Mouse (Mus musculus) retina, postnatal 7 days (tissue): ENCODE data around the gene Ppp3r1.
"Not testable (repeated sequence)": the region's sequence is repeated elsewhere in the genome, so short reads cannot be mapped to it uniquely, and the experiment has no call there.

Experiments used
- DNase-seq: peaks from one replicate; pipeline ENCODE4 v3.0.0-alpha.2; 2012; ENCODE audit warnings: low read depth, low spot score

The Ppp3r1 gene

DNA sequence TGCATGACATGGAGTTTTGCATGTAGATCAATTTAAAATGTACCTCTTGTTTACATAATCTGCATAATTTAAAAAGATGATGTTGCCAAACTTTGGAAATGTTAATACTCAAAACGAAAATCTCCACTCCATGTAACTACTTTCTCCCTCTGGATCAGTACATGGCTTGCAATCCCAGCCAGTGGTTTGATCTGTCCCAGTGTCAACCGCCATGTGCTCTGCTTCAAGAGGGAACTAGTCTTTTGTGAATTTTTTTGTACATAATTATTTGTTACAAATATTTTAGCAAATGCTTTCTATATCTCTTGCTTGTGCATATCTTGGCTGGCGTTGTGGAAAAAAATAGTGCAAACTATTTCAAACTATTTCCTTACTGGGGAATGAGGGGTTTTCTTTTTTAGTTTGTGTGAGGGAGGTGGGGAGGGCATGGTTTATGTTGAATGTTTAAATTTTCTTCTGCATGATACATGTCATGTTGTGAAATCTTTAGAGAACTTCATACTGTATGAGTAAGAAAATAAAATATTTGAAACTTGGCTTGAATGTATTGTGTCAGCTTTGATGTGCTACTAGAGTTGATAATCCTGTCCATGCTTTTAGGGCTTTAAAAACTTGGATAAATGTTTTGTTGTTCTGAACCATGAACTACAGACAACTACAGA is 40.9 kb downstream of the Ppp3r1 start:
- no peak for DNase-seq

DNA sequence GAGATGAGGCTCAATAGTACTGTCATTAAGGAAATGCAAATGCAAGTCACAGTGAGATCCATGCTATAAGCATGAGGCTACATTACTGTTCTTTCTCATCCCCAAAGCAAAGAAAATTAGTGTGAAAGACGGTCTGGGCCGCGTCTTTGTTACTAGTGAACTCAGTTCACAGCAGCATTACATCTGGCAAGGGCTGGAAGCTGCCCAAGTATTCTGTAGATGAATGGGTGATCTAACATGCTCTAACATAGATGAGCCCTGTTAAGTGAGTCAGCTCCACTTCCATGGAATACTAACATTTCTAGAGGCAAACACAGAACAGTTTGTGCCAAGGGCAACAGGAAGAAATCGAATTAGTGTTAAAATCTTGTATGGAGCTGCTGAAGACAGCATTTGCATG is 41.9 kb downstream of the Ppp3r1 start:
- no peak for DNase-seq

DNA sequence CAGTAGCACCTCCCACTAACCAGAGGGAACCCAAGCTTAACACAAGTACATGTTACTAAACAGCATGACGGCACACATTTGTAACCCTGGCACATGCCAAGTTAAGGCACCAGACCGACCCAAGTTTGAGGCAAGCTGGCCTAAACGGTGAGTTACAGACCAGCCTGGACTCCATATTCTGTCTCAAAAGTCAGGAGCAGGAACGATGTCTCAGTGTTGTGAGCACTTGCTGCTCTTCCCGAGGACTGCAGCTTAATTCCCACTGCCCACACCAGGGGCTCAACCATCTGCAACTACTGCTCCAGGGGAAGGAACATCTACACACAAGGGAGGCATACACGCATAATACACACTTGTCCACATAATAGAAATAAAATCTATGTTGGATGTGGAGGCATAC is 43.4 kb downstream of the Ppp3r1 start:
- DNase-seq: no peak

DNA sequence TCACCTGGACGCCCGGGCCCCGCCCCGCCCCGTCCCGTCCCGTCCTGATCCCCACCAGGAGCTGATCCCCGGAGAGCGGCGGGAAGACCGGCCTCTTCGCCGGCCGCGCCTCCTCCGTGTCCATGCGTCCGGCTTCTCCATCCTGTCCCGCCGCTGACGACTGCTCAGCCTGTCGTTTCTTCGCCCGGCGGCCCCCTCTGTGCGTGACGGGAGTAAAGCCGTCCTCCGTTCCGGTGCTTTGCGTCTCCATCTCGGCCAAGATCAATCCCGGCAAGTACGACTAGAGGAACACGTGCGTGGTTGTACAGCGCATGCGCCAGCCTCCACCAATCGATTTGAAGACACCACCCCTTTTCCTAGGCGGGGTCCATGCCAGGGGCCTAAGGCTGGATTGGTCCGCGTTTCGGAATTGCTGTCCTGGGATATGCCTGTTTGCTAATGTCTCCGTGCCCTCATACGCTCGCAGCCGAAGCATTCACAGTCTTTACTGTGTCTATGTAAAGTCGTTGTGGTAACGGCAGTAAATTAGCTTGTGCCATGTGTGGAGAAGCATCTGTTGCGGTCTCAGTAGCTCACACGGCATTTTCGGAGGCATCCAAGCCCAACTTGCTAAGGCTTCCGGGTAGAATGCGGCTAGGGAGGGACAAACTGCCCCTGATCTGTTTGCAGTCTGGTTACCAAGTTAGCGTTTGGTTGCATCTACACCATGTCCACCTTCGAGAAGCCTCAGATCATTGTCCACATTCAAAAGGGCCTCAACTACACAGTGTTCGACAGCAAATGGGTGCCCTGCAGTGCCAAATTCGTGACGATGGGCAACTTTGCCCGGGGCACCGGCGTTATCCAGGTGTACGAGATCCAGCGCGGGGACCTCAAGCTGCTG is 52.4 kb downstream of the Ppp3r1 start, which contains the start of gene Pno1:
TSS of gene Pno1 (minus strand) at position 311 of the 883 bp plus-strand sequence.
- DNase-seq: peak; percentile 94

DNA sequence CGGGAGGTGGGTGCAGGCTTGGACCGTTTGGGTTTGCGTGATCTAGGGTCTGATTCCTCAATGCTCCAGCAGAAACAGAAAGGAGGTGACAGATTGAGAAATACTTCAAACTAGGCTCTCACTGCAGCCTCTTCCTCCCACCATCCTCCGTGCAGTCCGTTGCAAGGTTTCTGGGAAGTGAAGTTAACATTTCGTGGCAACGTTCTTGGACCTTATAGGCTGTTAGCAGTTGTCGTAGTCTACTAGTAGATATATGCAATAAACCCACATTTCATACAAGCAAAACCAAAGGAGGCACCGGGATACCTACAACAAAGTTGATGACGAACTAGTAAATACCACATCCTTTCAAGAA is 53.1 kb downstream of the Ppp3r1 start:
- DNase-seq: no peak

DNA sequence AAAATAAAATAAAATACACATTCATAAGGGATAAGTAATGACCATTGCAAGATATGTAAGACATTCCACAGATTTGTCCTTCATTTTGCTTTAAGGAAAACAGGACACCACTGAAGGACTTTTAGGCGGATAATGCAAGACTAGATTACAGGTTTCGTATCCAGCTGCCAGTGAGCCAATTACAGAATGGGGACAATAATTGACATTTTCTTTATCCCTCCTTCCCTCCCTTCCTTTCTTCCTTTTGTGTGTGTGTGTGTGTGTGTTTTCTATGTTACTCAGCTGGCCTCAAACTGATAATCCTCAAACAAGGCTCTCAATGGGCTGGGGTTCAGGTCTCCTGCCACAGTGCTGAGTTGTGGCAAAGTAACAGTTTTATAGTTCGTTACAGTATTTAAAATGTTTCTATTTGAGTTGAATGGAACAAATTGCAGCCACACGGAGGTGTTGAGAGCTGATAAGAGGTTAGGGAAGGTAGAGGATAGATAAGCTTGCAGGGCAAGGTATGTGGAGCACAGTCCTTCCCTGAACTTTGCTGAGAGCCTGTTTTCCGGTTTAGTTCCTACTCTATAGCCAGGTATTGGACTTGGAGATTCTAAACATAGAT is 53.9 kb downstream of the Ppp3r1 start:
- no peak for DNase-seq

DNA sequence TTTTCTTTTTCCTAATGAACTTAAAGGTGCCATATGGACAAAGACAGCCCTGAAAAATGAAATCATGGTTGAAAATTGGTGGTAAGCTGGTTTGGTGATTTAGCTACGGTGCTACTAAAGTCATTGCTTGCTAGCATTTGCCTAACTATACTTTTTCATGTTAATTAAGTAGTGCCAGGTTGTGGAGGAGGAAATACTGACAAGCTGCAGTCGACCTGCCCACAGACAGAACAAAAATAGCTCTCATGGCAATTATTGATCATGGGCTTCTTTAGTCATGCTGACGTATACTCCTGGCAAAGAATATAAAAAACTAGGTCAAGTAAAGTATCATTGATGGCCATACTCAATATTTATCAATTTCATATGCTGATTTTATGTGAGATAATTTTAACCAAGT is 56.4 kb downstream of the Ppp3r1 start:
- no peak for DNase-seq

DNA sequence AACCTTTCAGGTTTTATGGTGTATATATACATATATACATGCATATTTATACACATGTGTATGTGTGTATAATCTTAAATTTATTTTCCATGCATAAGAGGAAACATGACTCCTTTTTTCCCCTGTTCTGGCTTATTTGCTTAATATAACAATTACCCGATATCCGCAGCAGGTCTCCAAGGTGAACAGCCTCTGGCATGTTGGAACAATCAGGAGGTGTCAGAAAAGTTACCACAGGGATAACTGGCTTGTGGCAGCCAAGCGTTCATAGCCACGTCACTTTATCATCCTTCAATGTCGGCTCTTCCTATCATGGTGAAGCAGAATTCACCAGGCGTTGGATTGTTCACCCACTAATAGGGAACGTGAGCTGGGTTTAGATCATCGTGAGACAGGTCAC is 62.1 kb downstream of the Ppp3r1 start:
- no peak for DNase-seq

DNA sequence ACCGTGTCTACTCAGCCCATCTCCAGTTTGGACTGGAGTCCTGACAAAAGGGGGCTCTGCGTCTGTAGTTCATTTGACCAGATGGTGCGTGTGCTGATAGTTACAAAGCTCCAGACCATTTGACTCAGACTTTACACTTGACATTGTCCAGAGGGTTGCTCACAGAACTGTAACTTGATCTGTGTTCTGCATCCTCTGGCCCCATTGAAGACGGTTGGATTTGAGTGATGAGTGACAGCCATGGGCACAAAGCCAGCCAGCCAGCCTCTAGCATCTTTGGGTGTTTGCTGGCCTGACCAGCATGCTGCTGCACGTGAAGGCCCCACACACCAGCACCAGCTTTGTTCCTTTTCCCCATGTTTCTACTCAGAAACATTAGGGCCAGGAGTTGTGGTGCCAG is 73.7 kb downstream of the Ppp3r1 start:
- no peak for DNase-seq

DNA sequence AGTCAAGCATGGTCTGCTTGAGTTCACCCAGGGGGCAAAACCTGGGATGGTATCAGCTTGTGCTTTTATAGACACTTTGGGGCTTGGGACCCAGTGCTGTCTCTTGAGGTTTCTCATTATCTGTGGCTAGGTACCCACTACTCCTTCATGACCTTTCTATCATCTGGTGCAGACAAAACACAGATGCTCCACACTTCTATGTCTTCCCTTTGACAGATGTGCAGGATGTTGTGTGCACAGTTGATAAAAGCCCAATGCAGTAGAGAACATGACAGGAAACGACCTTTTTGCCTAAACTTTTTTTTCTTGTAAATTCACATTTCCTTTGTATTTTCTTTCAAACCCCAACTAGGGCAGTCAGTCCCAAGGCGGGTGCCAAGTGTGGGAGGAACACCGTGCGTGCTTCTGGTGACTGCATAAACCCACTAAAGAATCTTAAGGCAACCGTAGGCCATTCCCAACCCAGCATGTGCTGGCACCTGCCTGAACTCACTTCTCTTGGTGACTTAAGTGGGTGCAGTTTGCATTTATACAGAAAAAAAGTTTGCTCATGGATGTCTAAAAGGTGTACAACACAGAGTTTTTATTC is 77.5 kb downstream of the Ppp3r1 start:
- DNase-seq: no peak

DNA sequence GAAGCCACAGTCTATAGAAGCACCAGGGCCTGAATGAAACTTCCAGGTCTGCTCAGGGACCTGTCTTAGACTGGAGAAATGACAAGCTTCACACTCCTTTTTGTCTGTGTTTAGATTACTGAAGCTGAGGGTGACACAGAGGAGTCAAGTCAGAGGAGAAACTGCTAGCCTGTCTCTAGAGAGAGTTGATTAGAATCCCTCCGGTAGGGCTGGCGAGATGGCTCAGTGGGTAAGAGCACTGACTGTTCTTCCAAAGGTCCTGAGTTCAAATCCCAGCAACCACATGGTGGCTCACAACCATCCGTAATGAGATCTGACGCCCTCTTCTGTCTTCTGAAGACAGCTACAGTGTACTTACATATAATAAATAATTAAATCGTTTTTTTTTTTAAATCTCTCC is 79.5 kb downstream of the Ppp3r1 start:
- not testable (repeated sequence) for DNase-seq

DNA sequence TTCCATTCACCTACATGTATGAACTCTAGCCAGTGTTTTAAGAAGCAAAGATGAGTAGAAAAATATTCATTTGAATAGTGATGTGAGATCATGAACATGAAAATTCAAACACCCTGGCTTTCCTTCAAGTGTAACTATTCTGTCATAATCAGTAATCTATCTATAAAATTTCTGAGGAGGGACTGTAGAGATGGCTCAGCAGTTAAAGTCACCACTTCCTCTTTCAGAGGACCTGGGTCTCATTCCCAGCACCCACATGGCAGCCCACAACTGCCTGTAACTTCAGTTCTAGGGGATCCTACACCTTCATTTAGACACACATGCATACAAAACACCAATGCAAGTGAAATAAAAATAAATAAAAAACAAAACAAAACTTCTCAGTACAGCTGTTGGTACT is 89.7 kb downstream of the Ppp3r1 start:
- no peak for DNase-seq
